Mouse (Mus musculus) spleen, postnatal 10 days (tissue): ENCODE results near the gene Sec61a1.

ENCODE experiments used
- DNase-seq, 2 experiments: peaks; one replicate each; pipeline ENCODE4 v3.0.0; 2021 to 2022; ENCODE audit warnings: low spot score in 2 of 2

Sec61a1 gene

GRCm38 (mm10) chr6:88518404-88519263, at the start of gene Sec61a1:
Gene Sec61a1, minus strand, starts transcription at chr6:88518905.
- peak; percentile 89 to 97 for DNase-seq

- no peak for DNase-seq
These were observed 48.0 kb upstream of the Sec61a1 start for GRCm38 (mm10) chr6:88566676-88567075.

- DNase-seq, result no peak
These were observed 46.3 kb upstream of the Sec61a1 start for GRCm38 (mm10) chr6:88565033-88565432.

GRCm38 (mm10) chr6:88560156-88560555, 41.5 kb upstream of the Sec61a1 start:
- DNase-seq, result no peak

- no peak for DNase-seq
These were observed 41.0 kb upstream of the Sec61a1 start for GRCm38 (mm10) chr6:88559688-88560087.

GRCm38 (mm10) chr6:88558076-88558475, 39.4 kb upstream of the Sec61a1 start:
- peak in 1 of 2 experiments; percentile 1 for DNase-seq

- DNase-seq, result no peak
These were observed 38.8 kb upstream of the Sec61a1 start for GRCm38 (mm10) chr6:88557548-88557947.

- no peak for DNase-seq
These were observed 31.2 kb upstream of the Sec61a1 start for GRCm38 (mm10) chr6:88549916-88550315.

- peak; percentile 77 to 85 for DNase-seq
These were observed 30.6 kb upstream of the Sec61a1 start for GRCm38 (mm10) chr6:88549137-88549814.

GRCm38 (mm10) chr6:88548405-88549049, 29.8 kb upstream of the Sec61a1 start:
- DNase-seq, result no peak

- no peak for DNase-seq
These were observed 26.7 kb upstream of the Sec61a1 start for GRCm38 (mm10) chr6:88545397-88545790.

- no peak for DNase-seq
These were observed 26.1 kb upstream of the Sec61a1 start for GRCm38 (mm10) chr6:88544644-88545396.

- no peak for DNase-seq
These were observed 25.5 kb upstream of the Sec61a1 start for GRCm38 (mm10) chr6:88544241-88544640.

GRCm38 (mm10) chr6:88540093-88540755, 21.5 kb upstream of the Sec61a1 start:
- no peak for DNase-seq

- DNase-seq, result no peak
These were observed 11.6 kb upstream of the Sec61a1 start for GRCm38 (mm10) chr6:88530306-88530705.

- peak in 1 of 2 experiments; percentile 10 for DNase-seq
These were observed 5.4 kb upstream of the Sec61a1 start for GRCm38 (mm10) chr6:88524056-88524455.

- peak in 1 of 2 experiments; percentile 4 for DNase-seq
These were observed 4.7 kb upstream of the Sec61a1 start for GRCm38 (mm10) chr6:88523451-88523850.

- DNase-seq, result no peak
These were observed 4.3 kb upstream of the Sec61a1 start for GRCm38 (mm10) chr6:88523043-88523442.

GRCm38 (mm10) chr6:88522606-88523005, 3.9 kb upstream of the Sec61a1 start:
- peak in 1 of 2 experiments; percentile 10 for DNase-seq

GRCm38 (mm10) chr6:88521821-88522220, 3.1 kb upstream of the Sec61a1 start:
- DNase-seq, result peak in 1 of 2 experiments; percentile 11
